Mouse (Mus musculus) left cerebral cortex, adult 6 months (tissue): Measurements from ENCODE around the gene Ffar3. TPM values are rescaled to one million over a fixed set of nuclear protein-coding genes. Genes with fewer than 3 reads are reported as not detected.

Experiments used
- long read RNA-seq, 2 experiments: library from polyadenylated mRNA; unstranded; transcript quantifications; one replicate each; pipeline ENCODE4 v2.0.0; 2019 to 2020
- polyA plus RNA-seq: library from polyadenylated mRNA; unstranded; fragments of <200 nt; fragmentation: Nextera tagmentation; gene quantifications from 2 replicates; pipeline ENCODE4 v1.2.3, GENCODE M21; 2021

Gene Ffar3
- 0.06 and 0.16 TPM in 2 replicates for polyA plus RNA-seq
- long read RNA-seq, experiment 1: 0 reads
- long read RNA-seq, experiment 2: 0 reads

DNA sequence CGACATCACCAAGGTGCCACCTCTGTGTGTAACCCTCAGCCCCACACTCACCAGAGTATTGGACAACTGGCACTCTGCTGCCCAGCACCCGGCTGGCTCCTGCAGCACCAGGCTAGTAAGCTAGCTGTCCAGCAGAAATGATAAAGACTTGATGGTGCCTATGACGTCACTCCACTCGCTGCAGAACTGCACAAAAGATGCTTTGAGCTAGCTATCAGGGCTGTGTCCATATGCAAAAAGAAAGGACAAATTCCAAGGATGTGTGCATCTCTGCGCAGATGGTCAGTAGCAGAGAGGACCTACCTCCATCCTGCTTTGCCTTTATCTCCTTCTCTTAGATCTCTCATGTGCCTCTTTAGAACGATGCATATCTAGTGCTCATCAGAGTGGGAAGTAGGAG lies at the start of gene Ffar3:
TSS of gene Ffar3 (minus strand) at position 101 of the 400 bp plus-strand sequence.

GRCm38 (mm10) chr7:30880176-30880575 lies 24.2 kb upstream of the Ffar3 start, which contains the start of gene Cd22:
Gene Cd22, minus strand, starts transcription at chr7:30880342.

DNA sequence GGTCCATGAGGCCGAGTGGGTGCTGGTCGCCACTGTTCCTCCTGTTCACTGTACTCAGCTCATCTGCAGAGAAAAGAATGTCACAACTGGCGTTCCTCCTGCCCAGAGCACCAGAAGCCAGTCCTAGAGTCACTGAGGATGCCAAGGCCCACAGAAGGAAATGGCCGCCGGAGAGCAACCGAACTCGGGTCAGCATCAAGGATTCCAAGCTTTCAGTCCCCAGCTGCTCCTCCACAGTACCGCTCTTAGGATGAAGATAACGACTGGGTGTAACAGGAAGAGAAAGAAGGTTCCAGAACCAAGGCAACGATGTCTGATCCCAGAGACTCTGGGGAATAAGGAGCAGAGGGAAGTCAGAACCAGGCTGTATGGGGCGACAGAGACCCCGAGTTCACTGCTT lies 5.5 kb upstream of the Ffar3 start, which contains the start of gene Ffar1:
TSS of gene Ffar1 (minus strand) at position 101 of the 400 bp plus-strand sequence.

GRCm38 (mm10) chr7:30823675-30824074 lies 32.3 kb downstream of the Ffar3 start, which contains the start of gene Ffar2:
Gene Ffar2, minus strand, starts transcription at chr7:30823775.

Other genes starting within 250 kb of the Ffar3 start
- gene Upk1a, start 243.3 kb downstream of the Ffar3 start, polyA plus RNA-seq: 0.13 and 0.23 TPM in 2 replicates
- gene Cox6b1, start 230.0 kb downstream of the Ffar3 start, polyA plus RNA-seq: 2,467 and 2,532 TPM in 2 replicates
- gene Etv2, start 220.3 kb downstream of the Ffar3 start, polyA plus RNA-seq: not detected in 2 replicates
- 112 and 122 TPM in 2 replicates for gene Rbm42, start 205.9 kb downstream of the Ffar3 start, polyA plus RNA-seq
- gene Haus5, start 191.2 kb downstream of the Ffar3 start, polyA plus RNA-seq: 3.6 and 4.0 TPM in 2 replicates
- not detected in 2 replicates for gene Pmis2, start 184.6 kb downstream of the Ffar3 start, polyA plus RNA-seq
- not detected in 2 replicates for gene 2200002J24Rik, start 157.3 kb downstream of the Ffar3 start, polyA plus RNA-seq
- gene Atp4a, start 144.0 kb downstream of the Ffar3 start, polyA plus RNA-seq: 0.55 and 0.83 TPM in 2 replicates
- 172 and 228 TPM in 2 replicates for gene Tmem147, start 126.6 kb downstream of the Ffar3 start, polyA plus RNA-seq
- gene Gapdhs, start 112.5 kb downstream of the Ffar3 start, polyA plus RNA-seq: not detected in 2 replicates
- gene Sbsn, start 104.7 kb downstream of the Ffar3 start, polyA plus RNA-seq: 7.3 and 9.5 TPM in 2 replicates
- 11.7 and 12.6 TPM in 2 replicates for gene Dmkn, start 92.4 kb downstream of the Ffar3 start, polyA plus RNA-seq
- gene Krtdap, start 68.3 kb downstream of the Ffar3 start, polyA plus RNA-seq: not detected in 2 replicates
- gene Ffar2, start 32.4 kb downstream of the Ffar3 start, polyA plus RNA-seq: not detected in 2 replicates
- not detected in 2 replicates for gene Ffar1, start 5.4 kb upstream of the Ffar3 start, polyA plus RNA-seq
- 0.15 and 0.19 TPM in 2 replicates for gene Cd22, start 24.2 kb upstream of the Ffar3 start, polyA plus RNA-seq
- gene Mag, start 58.7 kb upstream of the Ffar3 start, polyA plus RNA-seq: 79.4 and 86.1 TPM in 2 replicates
- not detected in 2 replicates for gene Hamp2, start 68.5 kb upstream of the Ffar3 start, polyA plus RNA-seq
- not detected in 2 replicates for gene Hamp, start 87.9 kb upstream of the Ffar3 start, polyA plus RNA-seq
- 19.0 and 19.3 TPM in 2 replicates for gene Usf2, start 100.6 kb upstream of the Ffar3 start, polyA plus RNA-seq
- 4.7 and 6.0 TPM in 2 replicates for gene Lsr, start 117.3 kb upstream of the Ffar3 start, polyA plus RNA-seq
- gene Fam187b, start 117.6 kb upstream of the Ffar3 start, polyA plus RNA-seq: 0.31 TPM in 1 of 2 replicates, not detected in the other
- 10.8 and 30.6 TPM in 2 replicates for gene Fxyd5, start 186.3 kb upstream of the Ffar3 start, polyA plus RNA-seq
- gene Fxyd7, start 195.3 kb upstream of the Ffar3 start, polyA plus RNA-seq: 278 and 391 TPM in 2 replicates
- gene Fxyd1, start 201.0 kb upstream of the Ffar3 start, polyA plus RNA-seq: 298 and 678 TPM in 2 replicates
- gene Lgi4, start 203.2 kb upstream of the Ffar3 start, polyA plus RNA-seq: 7.3 and 9.7 TPM in 2 replicates
- gene Fxyd3, start 220.5 kb upstream of the Ffar3 start, polyA plus RNA-seq: 1.2 and 2.3 TPM in 2 replicates